Mouse (Mus musculus) stomach, postnatal 0 days (tissue): ENCODE results near the gene Gm29666.

Experiments used
- CTCF ChIP-seq: IDR thresholded peaks from 2 replicates; pipeline ENCODE4 v1.5.1; 2016; ENCODE audit warnings: antibody characterized with exemption, low read depth, mild to moderate bottlenecking, moderate library complexity
- EP300 ChIP-seq: optimal IDR thresholded peaks from 2 replicates; pipeline ENCODE3; 2016; ENCODE audit warnings: antibody characterized with exemption

GRCm38 (mm10) chr15:84962518-84962917 is 42.7 kb upstream of the Gm29666 start:
- TF ChIP-seq EP300 = no peak
- TF ChIP-seq CTCF = no peak
